Mouse (Mus musculus): ENCODE results near the gene Vash2. TPM values are rescaled to one million over a fixed set of nuclear protein-coding genes. Genes with fewer than 3 reads are reported as not detected.

Vash2 gene
- 1.9 and 2.2 TPM in 2 replicates for polyA plus RNA-seq (2015; fragmentation: Nextera tagmentation; extraction: Ambion mirVana)

GRCm38 (mm10) chr1:190979100-190979563 is at the start of gene Vash2:
Vash2 (minus strand) TSS chr1:190979296.

GRCm38 (mm10) chr1:191026021-191026713 is 47.1 kb upstream of the Vash2 start, which contains the start of gene Flvcr1:
Flvcr1 (minus strand) TSS chr1:191026158.

GRCm38 (mm10) chr1:190924812-190925211 is 54.3 kb downstream of the Vash2 start, which contains the start of gene Angel2:
Angel2 (plus strand) TSS chr1:190925112.

GRCm38 (mm10) chr1:190911415-190912123 is 67.5 kb downstream of the Vash2 start, which contains the start of gene Rps6kc1:
Rps6kc1 (minus strand) TSS chr1:190911770.

Other genes starting within 250 kb of the Vash2 start
- gene Rps6kc1, start 67.5 kb downstream of the Vash2 start, polyA plus RNA-seq (2015; fragmentation: Nextera tagmentation; extraction: Ambion mirVana), result 3.4 and 5.5 TPM in 2 replicates
- gene Angel2, start 54.2 kb downstream of the Vash2 start, polyA plus RNA-seq (2015; fragmentation: Nextera tagmentation; extraction: Ambion mirVana), result 26.5 and 29.8 TPM in 2 replicates
- gene Flvcr1, start 46.9 kb upstream of the Vash2 start, polyA plus RNA-seq (2015; fragmentation: Nextera tagmentation; extraction: Ambion mirVana), result 8.6 and 10.4 TPM in 2 replicates
- not detected in 2 replicates for gene Spata45, start 57.3 kb upstream of the Vash2 start, polyA plus RNA-seq (2015; fragmentation: Nextera tagmentation; extraction: Ambion mirVana)
- 11.6 and 12.7 TPM in 2 replicates for gene Tatdn3, start 83.6 kb upstream of the Vash2 start, polyA plus RNA-seq (2015; fragmentation: Nextera tagmentation; extraction: Ambion mirVana)
- gene Nsl1, start 83.7 kb upstream of the Vash2 start, polyA plus RNA-seq (2015; fragmentation: Nextera tagmentation; extraction: Ambion mirVana), result 16.2 and 19.5 TPM in 2 replicates
- gene Batf3, start 118.6 kb upstream of the Vash2 start, polyA plus RNA-seq (2015; fragmentation: Nextera tagmentation; extraction: Ambion mirVana), result 3.4 and 4.0 TPM in 2 replicates
- not detected in 2 replicates for gene Fam71a, start 185.5 kb upstream of the Vash2 start, polyA plus RNA-seq (2015; fragmentation: Nextera tagmentation; extraction: Ambion mirVana)
- 0.82 and 1.7 TPM in 2 replicates for gene Atf3, start 238.7 kb upstream of the Vash2 start, polyA plus RNA-seq (2015; fragmentation: Nextera tagmentation; extraction: Ambion mirVana)